Mouse (Mus musculus): ENCODE data around the gene Pdyn.

GRCm38 (mm10) chr2:129688036-129688625 lies 11.5 kb downstream of the Pdyn start:
- no peak for TF ChIP-seq POLR2A (IDR thresholded peaks at IDR 0.05; ENCODE audit: low read depth, low read length)
- no peak for TF ChIP-seq CTCF (conservative IDR thresholded peaks at IDR 0.05; ENCODE audit: insufficient read depth, insufficient read length, low read depth, low read length)

All from kidney, adult 2 months (tissue).